Mouse (Mus musculus) naive thymus-derived CD4-positive, alpha-beta T cell, adult 2 months (primary cell): ENCODE measurements around the gene Rabl6.

Experiments used
- DNase-seq: peaks from one replicate; pipeline ENCODE4 v3.0.0-alpha.2; 2011; ENCODE audit warnings: low read depth

Gene Rabl6

DNA sequence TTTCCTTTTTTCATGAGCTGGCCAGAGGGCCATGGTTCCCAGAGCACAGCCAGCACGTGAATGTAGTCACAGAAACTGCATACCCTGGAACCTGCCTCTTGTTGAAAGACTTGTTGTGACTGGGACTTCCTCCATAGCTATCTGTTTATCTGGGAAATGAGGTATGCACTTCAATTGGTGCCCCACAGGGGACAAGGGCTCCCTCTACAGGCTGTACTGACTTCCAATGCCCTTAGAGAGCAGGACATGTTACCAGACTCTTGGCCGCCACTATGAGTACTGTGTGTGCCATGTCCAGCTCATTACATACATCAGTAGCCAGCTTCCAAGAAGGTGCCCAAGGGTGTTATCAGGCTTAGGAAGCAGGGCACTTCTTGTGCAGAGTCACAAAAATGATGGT, 16.5 kb downstream of the Rabl6 start:
- peak; percentile 59 for DNase-seq

DNA sequence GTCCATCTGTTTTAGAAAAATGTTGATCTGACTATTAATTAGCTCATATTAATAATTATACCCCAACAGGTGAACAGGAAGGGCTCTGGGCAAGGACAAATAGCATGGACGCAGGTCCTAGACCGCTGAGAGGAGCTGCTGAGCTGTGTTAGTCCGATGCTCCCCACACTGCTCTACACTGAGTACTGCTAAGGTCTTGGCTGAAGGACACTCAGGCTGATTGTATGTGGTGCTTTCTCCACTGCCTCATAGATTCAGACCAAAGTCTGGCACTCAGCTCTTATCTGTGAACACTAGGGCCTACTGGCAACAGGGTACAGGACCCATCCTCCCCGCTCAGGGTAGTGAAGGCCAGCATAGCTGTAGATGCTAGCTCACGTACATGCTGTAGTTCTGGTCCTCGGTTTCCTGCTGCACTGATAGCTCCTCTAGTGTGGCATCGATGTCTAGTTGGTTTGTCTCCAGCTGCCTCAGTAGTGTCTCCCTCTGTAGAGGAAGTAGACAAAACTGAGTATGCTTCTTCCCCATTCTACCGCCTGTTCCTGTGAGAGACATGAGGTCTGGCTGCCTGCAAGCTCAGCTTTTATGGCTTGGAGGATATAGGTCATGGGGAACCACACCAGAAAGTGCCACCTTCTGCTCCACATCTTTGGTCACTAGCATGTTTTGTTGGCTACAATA, 20.0 kb downstream of the Rabl6 start:
- no peak for DNase-seq

DNA sequence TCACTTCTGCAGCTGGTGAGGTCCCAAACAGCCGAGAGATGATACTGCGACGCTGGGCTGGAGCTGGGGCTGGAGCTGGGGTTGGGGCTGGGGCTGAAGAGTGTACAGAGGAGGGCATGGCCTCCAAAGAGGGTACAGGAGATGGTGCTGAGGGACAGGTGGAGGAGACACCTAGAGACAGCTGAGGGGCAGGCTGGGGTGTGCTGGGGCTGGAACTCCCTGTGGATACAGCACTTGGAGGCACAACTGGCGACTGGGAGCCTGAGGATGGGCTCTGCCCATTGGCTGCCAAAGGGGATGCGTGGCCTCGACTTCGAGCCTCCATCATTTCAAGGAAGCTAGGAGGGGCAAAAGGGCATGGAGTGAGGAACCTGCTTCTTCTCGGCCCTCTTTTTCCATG, 21.0 kb downstream of the Rabl6 start:
- no peak for DNase-seq

DNA sequence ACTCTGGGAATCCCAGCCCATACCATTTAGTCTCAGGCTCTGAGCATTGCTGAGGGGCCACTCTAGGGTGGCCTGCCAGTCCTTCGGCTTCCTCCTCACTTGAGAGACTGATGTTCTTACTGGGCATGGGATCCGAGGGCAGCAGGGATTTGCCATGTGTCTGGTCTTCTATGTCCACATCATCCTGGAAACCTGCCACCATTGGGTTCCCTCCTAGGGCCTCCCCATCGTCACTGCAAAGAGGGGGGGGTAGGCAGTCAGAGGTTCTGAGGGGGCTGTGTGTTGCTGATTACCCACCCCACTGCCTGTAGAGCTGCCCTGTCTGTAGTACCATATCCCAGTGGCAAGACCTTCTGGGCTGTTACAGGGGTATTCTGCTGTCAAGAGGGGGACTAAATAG, 22.7 kb downstream of the Rabl6 start:
- DNase-seq, result no peak

DNA sequence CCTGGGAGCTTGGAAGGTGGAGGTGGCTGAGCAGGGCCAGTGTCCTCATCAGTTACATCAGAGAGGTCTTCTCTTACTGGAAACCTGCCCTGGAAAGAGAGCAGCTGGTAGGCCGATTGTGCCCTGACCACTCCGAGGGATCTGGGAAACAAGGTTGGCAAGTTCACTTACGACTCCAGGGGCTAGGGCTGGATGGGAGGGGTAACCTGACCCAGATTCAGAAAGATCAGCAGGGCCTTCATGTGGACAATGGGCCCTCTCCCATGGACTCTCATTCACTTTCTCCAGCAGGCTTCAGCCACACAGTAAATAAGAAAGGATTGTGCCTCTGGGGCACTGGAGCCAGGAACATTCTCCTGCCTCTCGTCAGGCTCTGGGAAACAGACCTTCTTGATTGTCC, 23.5 kb downstream of the Rabl6 start:
- DNase-seq, result no peak

DNA sequence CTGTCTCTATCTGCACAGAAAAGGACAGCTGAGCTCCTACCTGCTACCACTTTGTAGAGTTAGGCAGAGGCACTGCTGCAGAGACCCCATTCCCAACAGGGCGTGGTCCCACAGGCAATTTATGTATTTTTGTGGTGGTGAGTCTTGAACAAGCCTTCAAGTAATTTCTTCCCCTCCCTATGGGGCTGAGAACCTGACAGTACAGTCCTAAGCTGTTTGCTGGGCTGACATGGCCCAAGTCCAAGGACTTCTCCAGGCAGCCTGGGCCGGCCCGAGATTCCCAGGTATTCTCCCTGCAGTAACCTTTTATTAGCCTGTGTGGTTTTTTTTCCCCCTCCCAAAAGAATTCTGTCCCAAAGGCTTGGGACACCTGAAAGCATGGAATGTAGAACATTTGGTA, 24.2 kb downstream of the Rabl6 start:
- no peak for DNase-seq

DNA sequence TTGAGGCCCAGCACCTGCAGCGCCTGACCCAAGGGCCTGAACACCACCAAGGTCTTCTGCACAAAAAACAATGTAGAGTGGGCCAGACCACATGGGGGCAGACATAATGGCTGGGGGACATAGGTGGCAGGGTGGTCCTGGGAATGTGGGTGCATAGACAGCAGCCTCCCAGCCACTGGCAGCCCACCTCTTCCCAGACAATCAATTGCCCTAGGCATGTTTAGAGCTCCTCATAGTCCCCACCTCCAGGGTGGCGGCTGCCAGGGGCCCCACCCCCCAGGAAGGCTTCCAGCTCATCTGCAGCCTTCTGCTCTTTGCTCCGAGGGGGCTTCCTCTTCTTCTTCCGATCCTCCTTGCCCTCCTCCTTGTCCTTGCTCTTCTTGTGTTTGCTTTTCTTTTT, 24.8 kb downstream of the Rabl6 start:
- no peak for DNase-seq

DNA sequence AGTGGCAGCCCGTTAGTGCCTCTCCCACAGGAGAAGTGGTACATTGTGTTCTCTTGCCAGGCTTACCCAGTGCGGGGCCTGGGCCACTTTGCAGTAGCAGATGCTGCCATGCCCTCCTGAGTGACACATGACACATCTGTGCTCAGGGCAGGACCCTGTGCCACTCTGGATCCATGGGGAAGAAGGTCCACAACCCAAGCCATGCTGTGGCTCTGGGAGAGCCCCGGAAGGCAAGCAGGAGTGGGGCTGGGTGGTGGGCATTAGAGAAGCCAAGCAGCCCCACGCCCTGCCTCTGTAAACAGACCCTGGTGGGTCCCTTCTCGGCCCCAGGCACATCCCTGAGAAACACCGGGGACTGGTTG, 25.2 kb downstream of the Rabl6 start:
- DNase-seq, result no peak

DNA sequence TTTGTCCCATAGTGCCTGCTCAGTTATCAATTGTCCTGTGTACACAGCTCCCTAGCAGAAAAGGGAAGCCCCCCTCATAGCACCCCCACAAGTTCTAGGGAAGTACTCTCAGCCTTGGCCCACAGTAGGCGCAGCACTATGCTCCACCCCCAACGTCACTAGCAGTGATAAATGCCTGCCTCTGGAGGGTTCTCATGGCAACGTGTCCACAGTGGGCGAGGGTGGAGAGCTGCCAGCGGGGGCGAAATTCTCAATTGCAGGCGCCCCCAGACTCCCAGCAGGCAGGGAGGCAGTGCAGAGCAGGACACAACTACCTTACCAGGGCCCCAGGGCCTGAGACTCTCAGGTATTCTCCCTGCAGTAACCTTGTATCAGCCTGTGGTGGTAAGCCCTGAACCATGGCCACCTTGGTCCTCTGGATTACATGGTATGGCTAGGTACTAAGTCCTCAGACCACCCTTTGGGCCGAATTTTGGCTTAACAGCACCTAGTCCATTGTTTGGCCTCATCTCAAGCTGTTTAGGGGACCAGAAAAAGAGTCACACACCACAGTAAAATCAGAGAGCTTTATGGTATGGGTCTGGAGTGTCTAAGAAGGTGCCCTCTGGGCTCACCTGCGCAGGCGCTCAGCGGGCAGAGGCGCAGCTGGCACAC, 25.7 kb downstream of the Rabl6 start:
- DNase-seq, result peak; percentile 28

DNA sequence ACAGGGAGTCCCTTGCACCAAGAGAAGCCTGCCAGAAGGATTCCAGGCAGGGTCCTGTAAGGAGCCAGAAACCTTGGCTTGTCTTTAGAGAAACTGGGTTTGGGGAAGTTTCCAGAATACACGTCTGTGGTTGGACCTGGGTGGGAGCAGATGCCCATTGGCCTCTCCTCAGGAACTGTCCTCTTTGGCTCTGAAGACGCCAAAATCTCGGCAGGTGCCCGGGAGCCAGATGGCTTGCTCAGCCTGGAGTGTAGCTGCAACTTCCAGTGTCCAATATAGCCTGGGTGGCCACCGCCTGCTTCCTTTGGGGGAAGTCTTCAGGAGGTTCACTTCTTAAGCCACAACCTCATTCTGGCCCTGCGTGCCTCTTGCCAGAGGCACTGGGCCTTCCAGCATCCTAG, 26.4 kb downstream of the Rabl6 start:
- DNase-seq, result no peak

DNA sequence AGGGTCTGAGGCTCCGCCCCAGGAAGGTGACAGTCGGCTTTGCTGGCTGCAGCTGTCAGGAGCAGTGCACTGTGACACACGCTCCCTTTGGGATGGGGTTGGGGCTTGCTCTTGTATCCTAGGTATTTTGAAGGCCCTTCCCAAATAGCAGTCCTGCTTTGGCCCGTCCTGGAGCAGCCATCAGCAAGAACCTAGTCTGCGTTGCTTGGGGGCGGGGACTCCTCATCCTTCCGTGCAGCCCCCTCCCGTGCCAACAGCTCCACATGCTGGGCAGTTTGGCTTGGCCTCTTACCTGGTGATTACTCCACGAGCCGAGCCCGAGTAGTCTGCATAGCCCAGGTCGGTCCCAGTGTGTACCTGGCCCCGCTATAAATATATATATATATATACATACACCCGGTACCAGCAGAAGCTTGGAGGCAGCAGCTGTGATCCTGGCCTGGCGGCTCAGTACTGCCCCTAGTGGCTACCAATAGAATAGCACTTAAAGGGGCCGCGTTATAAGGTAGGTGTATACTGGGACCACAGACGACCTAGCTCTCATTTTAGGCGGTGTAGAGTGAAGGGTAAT, 26.9 kb downstream of the Rabl6 start, which contains the start of gene Ajm1:
Gene Ajm1 (minus strand): TSS at position 464 of the 571 bp plus-strand sequence.
- DNase-seq, result peak; percentile 88

DNA sequence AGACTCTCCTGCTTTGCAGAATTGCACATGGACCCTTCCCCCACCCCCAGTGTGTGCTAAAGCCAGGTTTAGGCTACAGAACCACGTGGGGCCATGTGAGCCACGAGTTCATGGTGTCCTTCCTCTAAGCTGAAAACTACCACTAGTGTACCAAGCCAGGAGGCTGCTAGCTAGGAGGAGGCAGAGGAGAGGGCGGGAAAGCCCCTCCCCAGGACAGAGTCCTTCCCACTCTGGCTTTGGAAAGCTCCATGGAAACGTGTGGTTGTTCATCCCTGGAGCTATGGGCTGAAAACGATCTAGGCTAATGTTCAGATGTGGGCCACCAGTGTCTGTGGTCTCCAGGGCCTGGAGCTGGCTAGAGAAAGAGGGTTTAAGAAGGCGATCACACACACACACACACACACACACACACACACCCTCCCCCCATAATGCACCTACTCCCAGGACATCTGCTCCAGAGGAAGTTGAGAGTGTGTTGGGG, 27.7 kb downstream of the Rabl6 start:
- no peak for DNase-seq

DNA sequence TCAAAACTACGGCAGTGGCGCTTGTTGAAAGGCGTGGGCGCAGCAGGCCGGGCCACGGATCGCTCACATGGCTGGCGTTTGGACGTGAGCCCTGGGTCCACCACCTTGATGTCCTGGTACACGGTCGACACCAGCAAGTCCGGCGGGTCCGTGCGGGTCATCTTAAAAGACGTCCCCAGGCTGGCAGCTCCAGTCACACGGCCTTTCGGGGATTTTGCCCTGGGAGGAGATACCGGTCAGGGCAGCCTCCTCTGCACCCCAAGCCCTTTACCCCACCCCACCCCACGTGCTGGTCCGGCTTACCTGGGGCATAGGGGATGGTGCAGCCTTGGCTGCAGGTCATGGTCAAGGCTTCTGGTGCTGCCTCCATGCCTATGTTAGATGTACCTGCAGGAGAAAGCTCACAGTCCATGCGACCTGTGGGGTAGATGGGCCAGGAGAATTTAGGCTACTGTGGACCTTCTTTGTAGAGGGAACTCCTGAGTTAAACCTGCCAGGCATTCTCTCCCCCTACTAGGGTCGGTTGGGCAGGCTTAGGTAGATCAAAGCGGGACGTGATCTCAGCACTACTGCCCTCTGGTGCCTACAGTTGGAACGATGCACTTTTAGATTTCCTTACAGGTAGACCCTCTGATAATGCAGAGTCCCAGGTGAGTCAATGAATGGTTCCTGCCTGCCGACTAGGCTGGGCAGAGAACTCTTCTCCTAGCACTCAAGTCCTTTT, 28.4 kb downstream of the Rabl6 start:
- peak; percentile 88 for DNase-seq

DNA sequence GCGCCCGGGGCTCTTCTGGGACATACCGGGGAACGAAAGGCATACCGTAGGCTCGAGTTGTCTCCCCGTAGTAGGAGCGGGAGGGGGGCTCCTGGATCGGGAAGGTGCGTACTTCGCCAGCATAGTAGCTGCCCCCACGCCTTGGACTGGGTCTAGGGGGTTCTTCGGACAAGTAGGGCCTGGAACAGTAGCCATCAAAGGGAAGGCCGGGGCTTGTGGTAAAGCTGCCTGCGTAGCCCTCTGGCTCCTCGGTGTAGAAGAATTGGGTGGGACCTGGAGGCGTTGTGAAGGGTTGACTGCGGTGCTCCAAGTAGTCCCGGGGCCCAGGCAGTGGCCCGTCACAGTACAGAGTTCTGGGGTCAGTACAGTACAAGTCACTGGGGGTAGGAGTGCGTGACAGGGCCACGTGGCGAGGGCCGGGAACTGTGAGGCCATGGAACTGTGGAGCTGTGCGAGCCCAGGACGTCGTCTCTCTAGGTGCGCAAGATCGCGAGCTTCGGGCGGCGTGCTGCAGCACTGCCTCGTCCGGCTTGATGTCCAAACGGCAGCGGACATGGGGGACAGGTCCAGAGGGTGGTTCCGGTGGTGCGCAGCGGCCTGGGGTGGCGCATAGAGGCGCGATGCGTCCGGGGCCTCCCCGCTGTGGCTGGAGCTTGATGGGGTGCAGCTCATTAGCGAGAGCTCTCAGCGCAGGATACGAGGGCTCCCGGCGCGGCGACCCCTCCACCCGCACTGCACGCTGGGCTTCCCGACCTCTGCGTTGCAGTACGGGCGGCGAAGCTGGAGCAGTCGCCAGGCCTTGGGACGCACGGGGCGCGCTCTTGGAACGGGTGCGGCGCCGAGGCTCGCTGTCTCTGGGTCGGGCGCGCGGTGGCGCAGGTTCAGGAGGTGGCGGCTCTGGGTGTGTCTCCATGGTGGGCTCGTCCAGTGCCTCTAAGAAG, 29.3 kb downstream of the Rabl6 start:
- peak; percentile 50 for DNase-seq

DNA sequence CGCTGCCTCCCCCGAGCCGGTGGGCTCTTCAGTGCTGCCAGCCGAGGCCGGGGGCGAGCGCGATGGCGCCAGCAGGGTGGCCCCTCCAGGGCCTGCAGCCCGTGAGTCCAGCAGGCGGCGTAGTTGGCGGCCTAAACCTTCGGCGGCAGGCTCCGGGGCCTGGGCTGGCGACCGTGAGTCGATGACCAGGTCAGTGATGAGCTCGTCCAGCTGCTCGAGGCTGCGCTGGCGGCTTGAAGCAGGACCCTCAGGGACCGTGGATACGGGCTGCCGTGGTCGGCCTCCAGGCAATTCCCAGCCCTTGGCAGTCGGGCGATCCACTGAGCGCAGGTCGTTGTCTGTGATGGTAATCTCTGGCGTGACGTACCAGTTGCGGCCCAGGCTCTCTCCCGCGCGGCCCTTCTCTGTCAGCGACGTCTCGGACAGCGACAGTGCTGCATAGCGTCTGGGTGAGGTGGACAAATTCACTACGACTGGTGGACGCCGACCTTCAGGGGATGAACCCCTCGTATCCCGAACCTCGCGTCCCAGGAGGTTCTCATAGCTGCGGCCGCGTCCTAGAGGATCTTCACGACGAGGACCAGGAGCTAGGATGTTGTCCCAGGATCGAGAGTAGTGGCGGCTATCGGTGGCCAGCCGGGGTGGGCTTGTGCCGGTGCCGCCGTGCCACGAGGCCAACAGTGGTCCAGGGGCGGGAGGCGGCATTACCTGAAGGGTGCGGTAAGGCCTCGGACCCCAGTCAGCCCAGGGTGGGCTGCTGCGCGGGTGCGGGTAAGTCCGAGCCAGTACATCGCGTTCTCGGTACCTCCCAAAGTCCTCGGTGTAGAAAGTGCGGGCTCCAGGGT, 30.1 kb downstream of the Rabl6 start:
- DNase-seq, result no peak

DNA sequence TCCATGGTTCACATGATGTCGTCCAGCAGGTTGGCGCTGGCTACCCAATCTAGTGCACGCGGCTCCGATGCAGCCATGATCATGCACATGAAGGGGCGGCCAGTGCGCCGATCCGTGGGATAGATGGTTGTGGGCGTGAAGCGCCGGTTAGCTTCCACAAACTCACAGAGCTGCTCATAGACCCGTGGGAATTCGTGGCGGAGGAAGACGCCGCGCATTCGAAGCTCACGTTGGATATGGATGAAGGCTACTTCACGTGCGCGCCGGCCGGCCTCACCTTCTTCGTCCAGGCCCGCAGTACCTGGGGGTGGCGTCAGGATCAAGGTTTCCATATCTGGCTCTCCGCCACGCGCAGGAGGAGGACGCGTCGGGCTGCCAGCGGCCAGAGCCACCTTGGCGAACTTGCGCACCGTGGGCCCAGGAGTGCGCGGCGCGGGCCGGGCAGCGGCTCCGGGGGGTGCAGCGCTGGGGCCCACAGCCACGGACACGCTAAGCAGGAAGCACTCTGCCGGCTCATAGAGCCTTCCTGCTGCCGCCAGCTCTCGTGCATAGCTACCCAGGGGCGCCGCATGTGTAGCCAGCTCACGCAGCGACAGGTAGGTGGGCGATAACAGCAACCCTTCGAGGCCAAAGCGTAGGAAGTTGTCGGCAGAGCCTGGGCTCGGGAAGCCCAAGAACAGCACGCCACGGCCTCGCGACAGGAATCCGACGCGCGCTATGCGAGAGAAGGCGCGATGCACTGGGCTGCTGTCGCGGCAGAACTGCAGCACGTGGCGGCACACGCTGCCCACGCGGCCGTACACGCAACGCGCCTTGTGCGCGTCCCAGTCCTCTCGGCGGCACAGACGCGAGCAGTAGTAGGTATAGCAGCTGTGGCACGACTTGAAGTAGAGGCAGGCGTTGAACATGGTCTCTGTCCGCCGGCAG, 31.1 kb downstream of the Rabl6 start:
- peak; percentile 66 for DNase-seq

DNA sequence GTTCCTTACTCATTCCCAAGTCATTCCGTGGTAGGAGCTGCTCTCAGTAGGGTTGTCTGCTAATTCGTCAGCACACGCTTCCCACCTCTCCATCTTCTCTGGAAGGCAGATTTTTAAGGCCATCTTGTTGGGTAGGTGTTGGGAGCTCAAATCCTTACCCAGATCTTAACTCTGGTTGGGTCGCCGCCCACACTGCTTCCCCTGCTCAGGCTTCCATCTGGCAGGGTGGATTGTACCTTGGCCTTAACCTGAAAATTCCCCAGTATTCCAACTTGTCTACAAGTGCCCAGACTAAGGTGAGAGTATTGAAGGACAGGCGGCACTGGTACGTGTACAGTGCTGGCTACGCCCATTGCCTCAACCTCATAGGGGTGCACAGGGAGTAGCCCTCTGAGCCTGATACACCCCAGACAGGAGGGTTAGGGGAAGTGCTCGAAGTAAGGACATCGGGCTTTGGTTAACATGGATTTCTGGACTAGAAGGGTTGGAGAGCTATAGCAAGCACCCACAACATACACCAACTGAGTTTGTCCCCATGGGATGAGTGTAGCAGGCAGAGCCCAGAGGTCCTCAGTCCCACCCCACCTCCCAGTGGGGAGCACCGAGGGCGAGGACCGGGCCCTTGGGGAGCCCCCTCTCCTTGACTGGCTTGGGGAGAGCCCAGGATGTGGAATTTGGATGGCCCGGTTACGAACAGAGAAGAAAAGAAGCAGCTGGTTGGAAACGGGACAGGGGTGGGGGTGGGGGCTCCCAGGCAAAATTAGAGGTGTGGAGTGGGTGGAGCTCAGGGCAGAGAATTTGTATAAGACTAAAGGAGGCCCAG, 32.1 kb downstream of the Rabl6 start:
- peak; percentile 27 for DNase-seq

DNA sequence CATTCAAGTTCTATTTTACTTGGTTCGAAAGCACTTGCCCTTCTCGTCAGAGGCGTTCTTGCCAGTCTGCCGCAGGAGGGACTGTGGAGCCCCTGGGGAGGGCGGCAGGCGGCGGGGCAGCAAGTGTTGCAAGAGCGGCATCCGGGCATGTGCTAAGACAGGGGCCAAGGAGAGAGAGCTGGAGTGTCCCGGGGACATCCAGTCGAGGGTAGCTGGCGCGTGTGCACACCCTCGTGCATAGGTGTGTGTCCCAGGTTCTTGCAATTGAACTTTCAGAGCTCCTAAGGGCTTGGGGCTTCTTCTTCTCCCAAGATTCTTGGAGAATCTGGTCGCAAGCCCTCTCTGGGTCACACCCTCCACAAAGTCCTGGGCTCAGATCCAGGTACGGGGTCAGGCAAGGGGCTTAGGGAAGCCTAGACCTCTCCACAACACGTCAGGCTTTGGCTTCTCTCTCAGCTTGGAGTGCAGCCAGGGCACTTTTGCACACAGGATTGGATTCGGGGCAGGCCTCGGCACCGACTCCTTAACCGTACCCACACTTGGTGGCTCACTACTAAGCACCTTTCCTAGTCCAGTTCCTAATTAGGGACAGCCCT, 32.8 kb downstream of the Rabl6 start:
- DNase-seq, result peak; percentile 62
